Mouse (Mus musculus) heart, adult 2 months (tissue): Measurements from ENCODE around the gene Mrpl23. TPM values are rescaled to one million over a fixed set of nuclear protein-coding genes. Genes with fewer than 3 reads are reported as not detected.

Source experiments
- DNase-seq, 2 experiments: peaks; one replicate each; pipeline ENCODE4 v3.0.0; 2021
- H3K27ac ChIP-seq: fragments of 200-600 bp; 2 replicates; pipeline ENCODE4 v1.8.1; 2022
- H3K27me3 ChIP-seq: fragments of 200-500 bp; 2 replicates; pipeline ENCODE4 v1.6.1; 2012; ENCODE audit warnings: mild to moderate bottlenecking, low read length, inconsistent platforms, mixed read lengths; ENCODE audit not compliant: control insufficient read depth, insufficient read depth
- H3K36me3 ChIP-seq: fragments of 200-500 bp; 2 replicates; pipeline ENCODE4 v1.6.1; 2012; ENCODE audit warnings: low read length, inconsistent platforms; ENCODE audit not compliant: control insufficient read depth, insufficient read depth
- H3K4me1 ChIP-seq: fragments of 200-500 bp; 2 replicates; pipeline ENCODE4 v1.6.1; 2011; ENCODE audit warnings: low read length; ENCODE audit not compliant: control insufficient read depth, insufficient read depth
- H3K4me3 ChIP-seq: fragments of 200-600 bp; 2 replicates; pipeline ENCODE4 v1.8.1; 2022
- H3K79me2 ChIP-seq: fragments of 200-500 bp; replicated peaks from 2 replicates; pipeline ENCODE4 v1.6.1; 2012; ENCODE audit warnings: mild to moderate bottlenecking, inconsistent platforms, low read length, moderate library complexity, mixed read lengths; ENCODE audit not compliant: control insufficient read depth, insufficient read depth
- H3K9ac ChIP-seq: fragments of 200-500 bp; 2 replicates; pipeline ENCODE4 v1.6.1; 2012; ENCODE audit warnings: low read depth, mild to moderate bottlenecking, control low read depth, inconsistent platforms, low read length, mixed read lengths
- CTCF ChIP-seq: fragments of 200-600 bp; IDR thresholded peaks from 2 replicates; pipeline ENCODE4 v1.8.1; 2022; ENCODE audit warnings: antibody characterized with exemption, mild to moderate bottlenecking, moderate library complexity
- EP300 ChIP-seq: fragments of 200-500 bp; IDR thresholded peaks from 2 replicates; pipeline ENCODE4 v1.6.1; 2011; ENCODE audit warnings: low read depth, low read length, control low read depth; ENCODE audit not compliant: insufficient read depth
- POLR2A ChIP-seq: fragments of 200-500 bp; IDR thresholded peaks from 2 replicates; pipeline ENCODE4 v1.6.1; 2011; ENCODE audit warnings: mild to moderate bottlenecking, low read depth, low read length, control low read depth; ENCODE audit not compliant: insufficient read depth
- WGBS: fragments of 180-500 bp; shearing (Covaris S2); methylation state at CpG from one replicate; pipeline ENCODE4 v1.1.7; 2018; 5-methylcytosine and 5-hydroxymethylcytosine counted together
- intact Hi-C: fragments of 180-260 bp; cut with DNase I; formaldehyde crosslinking; loops from one replicate; pipeline ENCODE4 v1.15.1; 2025
- microRNA-seq, 2 experiments: library from miRNA; unstranded; fragments of <30 nt; microRNA quantifications; one replicate each; pipeline ENCODE4 v1.2.0; 2021
- polyA plus RNA-seq: library from polyadenylated mRNA; depleted of rRNA; stranded (reverse); fragments of >200 nt; gene quantifications from 2 replicates; pipeline ENCODE4 v1.2.3, GENCODE M21; 2012; rRNA removed
- total RNA-seq, 2 experiments: library from RNA; stranded (reverse); gene quantifications; 2 replicates each; pipeline ENCODE4 v1.2.3; 2021

Gene Mrpl23
- total and polyA plus RNA-seq, 3 experiments = 0.89 to 12.8 (median 2.1) TPM

DNA sequence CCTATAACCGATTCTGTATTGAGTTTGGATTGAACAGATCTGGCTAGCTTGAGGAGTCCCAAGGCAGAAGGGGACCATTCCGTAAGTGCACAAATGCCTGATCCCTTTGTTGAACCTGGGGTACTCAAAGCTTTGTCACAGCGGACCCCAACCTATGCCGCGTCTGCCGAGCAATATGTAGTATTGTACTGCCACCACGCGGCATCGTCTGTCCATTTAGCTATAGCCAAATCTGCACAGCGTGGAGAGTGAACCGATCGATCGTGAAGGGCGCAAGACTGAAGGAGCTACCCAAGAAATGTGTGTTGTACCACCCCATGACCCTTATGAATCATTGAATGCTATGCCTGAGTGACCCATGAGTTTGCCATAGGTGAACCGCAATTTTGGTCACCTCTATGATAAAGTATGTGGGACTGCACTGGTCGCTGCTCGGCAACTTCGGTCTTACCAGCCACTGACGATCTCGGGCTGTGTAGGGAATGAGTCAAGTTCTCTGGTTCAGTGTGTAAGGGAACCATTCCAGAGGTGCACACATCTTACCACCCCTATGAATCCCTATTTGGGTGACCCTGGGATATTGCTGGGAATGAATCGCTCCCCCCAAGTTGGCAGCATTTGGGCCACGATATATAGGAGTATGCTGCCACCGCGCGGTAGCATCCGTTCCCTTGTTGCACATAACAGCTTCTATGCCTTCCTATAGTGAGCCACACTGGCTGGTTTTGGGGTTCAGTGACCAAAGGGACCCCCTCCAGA, 47.8 kb downstream of the Mrpl23 start:
- no peak overlapping the region for H3K27ac ChIP-seq
- peak overlapping the region; percentile 44 for H3K4me3 ChIP-seq
- intact Hi-C loops = loop anchor here (1.0 to 5.0 kb wide), 7 partner anchors 29 to 264 kb away; partner anchors contain the start of gene Tnni2

DNA sequence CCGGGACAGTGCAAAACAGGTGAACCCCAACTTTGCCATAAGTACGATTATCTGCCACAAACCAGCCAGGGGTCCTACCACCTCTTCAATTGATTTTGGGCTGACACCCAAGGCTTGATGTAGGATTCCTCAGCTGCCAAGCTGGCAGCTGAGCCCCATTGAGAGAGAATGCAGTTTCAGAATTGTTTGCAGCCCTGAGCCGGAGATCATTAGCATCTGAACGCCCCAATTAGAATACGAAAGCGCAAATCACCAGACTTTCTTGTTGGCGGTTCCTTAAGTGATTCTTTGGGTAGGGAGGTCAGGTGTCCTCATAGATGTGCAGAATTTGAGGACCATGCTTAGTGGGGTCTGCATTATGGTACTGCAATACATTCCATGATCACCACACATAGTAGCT, 48.7 kb downstream of the Mrpl23 start:
- Histone ChIP-seq H3K36me3 (no peaks in the 10 kb centered on the region), H3K4me1 (no peaks in the 10 kb centered on the region), H3K4me3 (no peak overlapping the region), H3K9ac (no peak overlapping the region), H3K27me3 (no peaks in the 10 kb centered on the region), H3K79me2 (no peaks in the 10 kb centered on the region), H3K27ac (no peak overlapping the region)
- 66% methylated on average over 7 of the region's 7 CpGs for WGBS
- intact Hi-C loops = loop anchor here (2.0 to 5.0 kb wide), 4 partner anchors 30 to 140 kb away; partner anchors contain the start of gene Tnni2
- TF ChIP-seq EP300 (no peak), CTCF (no peak), POLR2A (no peak)
- no peak for DNase-seq

More for the DNA sequence above, 47.8 kb downstream of the Mrpl23 start:
- peak; percentile 55 to 70 for DNase-seq
- 48% methylated on average over 26 of the region's 26 CpGs for WGBS
- Histone ChIP-seq H3K9ac (no peak overlapping the region), H3K27me3 (no peaks in the 10 kb centered on the region), H3K36me3 (no peaks in the 10 kb centered on the region), H3K79me2 (no peaks in the 10 kb centered on the region), H3K4me1 (no peaks in the 10 kb centered on the region)
- TF ChIP-seq CTCF (peak; percentile 60), POLR2A (no peak), EP300 (peak; percentile 57; the same call in 1 of the 2 replicates)

DNA sequence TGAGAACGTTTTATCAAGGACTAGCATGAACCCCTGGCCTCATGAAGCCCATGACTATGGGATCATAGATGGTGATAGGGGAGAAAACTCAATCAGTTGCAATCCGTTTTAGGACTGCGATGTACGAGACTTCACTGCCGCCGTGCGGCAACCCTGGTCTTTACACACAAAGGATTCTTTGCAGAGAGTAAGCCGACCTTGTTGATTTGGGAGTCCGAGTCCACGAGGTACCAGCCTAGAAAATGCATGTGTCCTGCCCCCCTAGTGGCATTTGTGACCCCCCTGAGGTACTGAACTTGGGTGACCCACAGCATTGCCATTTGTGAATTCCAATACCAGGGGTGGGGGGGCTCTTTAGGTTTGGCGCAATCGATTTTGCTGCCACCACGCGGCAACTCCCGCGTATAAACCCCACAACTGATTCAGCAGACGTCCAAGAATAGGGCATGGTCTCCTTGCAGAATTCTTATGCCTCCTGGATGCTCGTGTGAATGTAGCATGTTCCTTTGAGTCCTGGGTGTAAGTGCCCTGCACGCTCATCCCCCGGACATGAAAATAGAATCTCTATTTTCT, 49.3 kb downstream of the Mrpl23 start:
- H3K27ac ChIP-seq = no peak overlapping the region
- H3K79me2 ChIP-seq = no peaks in the 10 kb centered on the region
- WGBS = 54% methylated on average over 20 of the region's 20 CpGs
- TF ChIP-seq POLR2A (no peak), EP300 (no peak), CTCF (peak; percentile 63)
- H3K36me3 ChIP-seq = no peaks in the 10 kb centered on the region
- no peak overlapping the region for H3K4me3 ChIP-seq
- intact Hi-C loops = loop anchor here (2.0 to 5.0 kb wide), 4 partner anchors 31 to 141 kb away; partner anchors contain the start of gene Tnni2
- no peak overlapping the region; the same call in 1 of the 2 replicates for H3K9ac ChIP-seq
- no peaks in the 10 kb centered on the region for H3K4me1 ChIP-seq
- H3K27me3 ChIP-seq = no peaks in the 10 kb centered on the region
- peak; percentile 39 to 41 for DNase-seq

DNA sequence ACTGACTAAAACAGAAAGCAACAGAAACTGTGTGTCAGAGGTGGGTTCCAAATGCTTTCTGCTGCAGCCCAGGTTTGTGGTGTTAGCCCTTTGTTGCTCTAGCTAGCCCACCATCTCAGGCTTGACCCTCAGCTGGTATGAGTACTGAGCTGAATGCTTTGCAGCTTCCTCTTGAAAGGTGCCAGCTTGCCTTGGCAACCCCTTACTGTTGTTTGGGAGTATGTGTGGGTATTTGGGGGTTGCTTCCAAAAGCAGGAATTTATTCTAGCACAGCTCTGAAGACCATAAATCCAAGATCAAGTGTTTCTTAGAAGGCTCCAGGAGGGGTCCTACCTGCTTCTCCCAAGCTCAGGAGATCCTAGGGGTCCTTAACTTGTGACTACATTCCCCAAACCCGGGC, 52.4 kb downstream of the Mrpl23 start:
- Histone ChIP-seq H3K4me1 (no peaks in the 10 kb centered on the region), H3K27ac (no peak overlapping the region), H3K27me3 (no peaks in the 10 kb centered on the region), H3K36me3 (no peaks in the 10 kb centered on the region), H3K9ac (no peak overlapping the region), H3K4me3 (no peak overlapping the region), H3K79me2 (no peaks in the 10 kb centered on the region)
- TF ChIP-seq EP300 (no peak), POLR2A (no peak), CTCF (no peak)
- DNase-seq = no peak
- intact Hi-C loops = loop anchor here (5.0 kb wide), 1 partner anchor 48 kb away; no protein-coding TSS in a partner anchor
- 78% methylated on average over 1 of the region's 1 CpGs for WGBS

DNA sequence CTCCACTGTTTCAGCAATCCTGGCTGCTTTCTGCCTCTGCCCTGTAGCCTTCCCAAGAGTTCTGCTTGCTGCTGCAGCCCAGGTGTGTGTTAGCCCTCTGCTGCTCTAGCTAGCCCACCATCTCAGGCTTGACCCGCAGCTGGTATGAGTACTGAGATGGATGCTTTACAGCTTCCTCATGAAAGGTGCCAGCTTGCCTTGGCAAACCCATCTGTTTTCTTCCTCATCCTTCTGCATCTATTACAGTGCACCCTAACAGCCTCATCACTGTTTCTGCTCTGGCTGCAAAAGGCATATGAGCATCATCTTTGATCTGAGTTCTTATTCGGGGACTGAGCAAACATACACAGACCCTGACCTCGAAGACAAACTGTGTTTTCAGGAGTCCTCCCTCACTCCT, 53.4 kb downstream of the Mrpl23 start:
- 86% methylated on average over 3 of the region's 3 CpGs for WGBS

DNA sequence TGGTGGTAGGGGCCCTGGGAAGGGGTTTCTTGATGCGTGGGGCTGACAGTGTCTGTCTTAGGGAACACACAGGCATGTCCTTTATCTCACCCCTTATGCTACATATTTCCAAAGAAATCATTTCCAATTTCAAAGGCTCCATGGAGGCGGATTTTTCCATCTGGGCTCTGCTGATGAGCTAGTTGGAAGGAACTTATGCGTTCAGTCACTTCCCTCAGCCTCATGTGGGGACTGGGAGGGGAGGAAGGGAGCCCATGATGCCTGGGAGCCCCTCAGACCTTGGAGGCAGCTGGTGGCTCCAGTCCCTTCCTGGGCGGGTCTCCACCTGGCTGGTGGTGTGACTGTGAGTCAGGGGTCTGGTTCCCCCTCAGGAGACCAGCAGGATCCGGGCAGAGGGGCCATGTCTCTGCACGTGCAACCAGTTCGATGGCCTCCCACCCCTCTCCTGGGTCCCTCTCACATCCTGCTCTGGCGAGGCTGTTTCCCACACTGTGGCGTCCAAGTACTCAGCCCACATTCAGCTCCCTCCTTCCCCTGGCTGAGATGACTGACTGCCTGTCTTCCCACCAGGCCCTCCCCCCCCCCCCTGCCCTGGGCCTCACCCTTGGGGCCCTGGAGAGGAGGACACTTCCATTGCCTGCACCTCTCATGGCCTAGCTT, 55.9 kb downstream of the Mrpl23 start:
- Histone ChIP-seq H3K4me3 (no peak overlapping the region), H3K27ac (no peak overlapping the region), H3K36me3 (no peaks in the 10 kb centered on the region), H3K9ac (no peak overlapping the region), H3K79me2 (no peaks in the 10 kb centered on the region), H3K4me1 (no peaks in the 10 kb centered on the region), H3K27me3 (no peaks in the 10 kb centered on the region)
- TF ChIP-seq POLR2A = no peak
- no peak for TF ChIP-seq EP300
- TF ChIP-seq CTCF = no peak
- intact Hi-C loops = no loop called here
- no peak for DNase-seq
- 49% methylated on average over 9 of the region's 9 CpGs for WGBS

More for the DNA sequence above, 53.4 kb downstream of the Mrpl23 start:
- H3K4me3 ChIP-seq = no peak overlapping the region
- no peak overlapping the region for H3K9ac ChIP-seq
- H3K4me1 ChIP-seq = no peaks in the 10 kb centered on the region
- no peak for DNase-seq
- no peaks in the 10 kb centered on the region for H3K79me2 ChIP-seq
- H3K27ac ChIP-seq = no peak overlapping the region
- H3K27me3 ChIP-seq = no peaks in the 10 kb centered on the region
- intact Hi-C loops = no loop called here
- no peaks in the 10 kb centered on the region for H3K36me3 ChIP-seq
- TF ChIP-seq EP300 (no peak), POLR2A (no peak), CTCF (no peak)

Small RNA genes within 50 kb of the gene (microRNA-seq; reads per million reads assigned to microRNA genes)
- 0 reads per million in 2 experiments for gene Mir675

Other genes starting within 250 kb of the Mrpl23 start
- not detected for gene Krtap5-1, start 235.6 kb upstream of the Mrpl23 start, total RNA-seq
- gene Krtap5-1, start 235.6 kb upstream of the Mrpl23 start, polyA plus RNA-seq = not detected in 2 replicates
- not detected for gene Krtap5-4, start 229.1 kb upstream of the Mrpl23 start, total RNA-seq
- gene Krtap5-4, start 229.1 kb upstream of the Mrpl23 start, polyA plus RNA-seq = not detected in 2 replicates
- 1 to 10 TPM; 2.2 to 3.6 TPM for gene Ifitm10, start 158.9 kb upstream of the Mrpl23 start, total RNA-seq
- gene Ifitm10, start 158.9 kb upstream of the Mrpl23 start, polyA plus RNA-seq = 4.9 and 6.4 TPM in 2 replicates
- gene Gm49369, start 150.0 kb upstream of the Mrpl23 start, total RNA-seq = 1 to 10 TPM; 3.5 to 4.9 TPM
- 0.23 TPM in 1 of 2 replicates, not detected in the other for gene Gm49369, start 150.0 kb upstream of the Mrpl23 start, polyA plus RNA-seq
- 100 to 1,000 TPM; 883 to 991 TPM for gene Ctsd, start 144.6 kb upstream of the Mrpl23 start, total RNA-seq
- gene Ctsd, start 144.6 kb upstream of the Mrpl23 start, polyA plus RNA-seq = 1,120 and 1,462 TPM in 2 replicates
- gene Syt8, start 97.8 kb upstream of the Mrpl23 start, total RNA-seq = not detected
- gene Syt8, start 97.8 kb upstream of the Mrpl23 start, polyA plus RNA-seq = not detected in 2 replicates
- gene Tnni2, start 90.9 kb upstream of the Mrpl23 start, total RNA-seq = 1 to 10 TPM; 2.7 to 3.0 TPM
- 5.9 and 7.5 TPM in 2 replicates for gene Tnni2, start 90.9 kb upstream of the Mrpl23 start, polyA plus RNA-seq
- 10 to 100 TPM; 28.4 to 35.0 TPM for gene Lsp1, start 71.9 kb upstream of the Mrpl23 start, total RNA-seq
- 96.6 and 107 TPM in 2 replicates for gene Lsp1, start 71.9 kb upstream of the Mrpl23 start, polyA plus RNA-seq
- gene Tnnt3, start 33.9 kb upstream of the Mrpl23 start, total RNA-seq = 1 to 10 TPM; 1.1 to 1.3 TPM
- gene Tnnt3, start 33.9 kb upstream of the Mrpl23 start, polyA plus RNA-seq = 1.8 TPM in 1 of 2 replicates, not detected in the other
- gene Igf2, start 134.1 kb downstream of the Mrpl23 start, total RNA-seq = 10 to 100 TPM; 60.0 to 75.2 TPM
- gene Igf2, start 134.1 kb downstream of the Mrpl23 start, polyA plus RNA-seq = 64.5 and 80.0 TPM in 2 replicates
- gene Gm49394, start 137.3 kb downstream of the Mrpl23 start, total RNA-seq = not detected
- gene Gm49394, start 137.3 kb downstream of the Mrpl23 start, polyA plus RNA-seq = not detected in 2 replicates
- gene Ins2, start 210.7 kb downstream of the Mrpl23 start, total RNA-seq = not detected
- not detected in 2 replicates for gene Ins2, start 210.7 kb downstream of the Mrpl23 start, polyA plus RNA-seq